Mouse (Mus musculus) cerebellum, adult 18-20 months (tissue): Measurements from ENCODE around the gene Pdia2.
A peak's percentile ranks its signal among the peaks of the same experiment; 100 is the strongest.
"Not testable (repeated sequence)": the region's sequence is repeated elsewhere in the genome, so short reads cannot be mapped to it uniquely, and the experiment has no call there.

Experiments used
- DNase-seq, 2 experiments: peaks; one replicate each; pipeline ENCODE4 v3.0.0; 2021

Gene Pdia2

DNA sequence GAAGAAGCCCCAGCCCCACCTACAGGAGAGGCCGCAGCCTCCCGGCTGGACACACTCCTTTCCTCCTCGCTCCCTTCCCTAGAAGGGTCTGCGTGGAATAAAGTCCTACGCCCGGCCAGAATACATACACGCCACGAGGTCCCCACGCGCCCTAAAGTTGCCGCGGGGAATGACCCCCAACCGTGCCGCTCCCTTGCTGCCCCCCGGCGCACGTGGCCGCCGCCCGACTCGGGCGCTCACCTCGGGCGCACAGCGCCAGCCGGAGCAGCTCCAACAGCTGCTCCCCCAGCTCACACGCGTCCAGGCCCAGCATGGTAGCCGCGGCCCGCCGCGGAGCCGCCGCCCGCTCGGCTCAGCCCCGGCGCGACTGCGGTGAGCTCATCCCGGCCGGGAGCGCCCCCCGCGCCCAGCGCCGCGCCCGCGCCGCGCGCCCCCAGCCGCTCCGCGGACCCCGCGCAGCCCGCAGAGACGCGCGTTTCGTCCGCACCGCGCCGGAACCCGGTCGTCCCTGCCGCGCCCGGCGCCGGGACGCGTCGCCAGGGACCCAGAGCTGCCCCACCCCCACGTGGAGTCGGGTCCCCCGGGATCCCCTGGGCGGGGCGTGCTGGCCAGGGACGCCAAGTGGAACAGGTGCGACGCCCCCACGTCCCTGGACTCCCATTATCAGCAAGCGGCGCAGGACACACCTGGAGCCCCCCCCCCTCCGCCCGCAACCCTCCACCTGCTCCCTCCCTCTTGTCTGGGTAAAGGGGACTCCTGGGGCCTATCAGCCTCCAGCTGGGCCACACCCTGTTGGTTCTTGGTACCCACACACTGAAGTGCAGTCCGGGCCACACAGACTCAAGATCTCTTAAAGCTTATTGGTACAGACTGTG lies 2.2 kb upstream of the Pdia2 start:
- peak in 1 of 2 experiments; percentile 28 for DNase-seq

DNA sequence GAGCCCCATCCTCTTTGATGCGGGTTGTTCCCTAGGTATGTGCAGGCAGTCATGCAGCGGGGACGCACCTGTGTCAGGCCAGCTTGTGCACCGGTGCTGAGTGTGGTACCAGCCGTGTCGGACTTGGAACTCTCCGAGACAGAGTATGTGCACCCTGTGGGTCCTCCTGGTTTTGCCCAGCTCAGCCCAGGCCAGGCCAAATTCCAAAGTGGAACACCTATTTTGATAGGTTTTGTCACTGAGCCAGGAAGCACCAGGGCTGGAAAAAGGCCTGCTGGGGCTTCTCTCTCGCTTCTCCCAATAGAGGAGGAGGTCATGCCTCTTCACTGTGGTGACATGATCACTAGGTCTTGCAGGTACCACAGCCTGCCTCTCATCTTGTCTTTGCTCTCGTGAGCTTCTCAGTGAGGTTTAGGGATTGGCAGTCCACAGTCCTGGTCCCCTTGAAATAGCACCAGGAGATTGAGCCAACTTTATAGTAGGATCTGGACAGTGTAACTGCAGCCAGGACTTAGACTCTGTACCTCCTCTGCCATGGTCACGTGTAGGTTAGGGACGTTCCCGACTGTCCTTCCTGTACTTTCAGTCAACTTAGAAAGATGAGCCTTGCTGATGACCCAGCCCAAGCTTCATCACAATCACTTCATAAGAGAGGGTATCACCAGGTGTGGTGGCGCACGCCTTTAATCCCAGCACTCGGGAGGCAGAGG lies 6.3 kb downstream of the Pdia2 start:
- no peak for DNase-seq

DNA sequence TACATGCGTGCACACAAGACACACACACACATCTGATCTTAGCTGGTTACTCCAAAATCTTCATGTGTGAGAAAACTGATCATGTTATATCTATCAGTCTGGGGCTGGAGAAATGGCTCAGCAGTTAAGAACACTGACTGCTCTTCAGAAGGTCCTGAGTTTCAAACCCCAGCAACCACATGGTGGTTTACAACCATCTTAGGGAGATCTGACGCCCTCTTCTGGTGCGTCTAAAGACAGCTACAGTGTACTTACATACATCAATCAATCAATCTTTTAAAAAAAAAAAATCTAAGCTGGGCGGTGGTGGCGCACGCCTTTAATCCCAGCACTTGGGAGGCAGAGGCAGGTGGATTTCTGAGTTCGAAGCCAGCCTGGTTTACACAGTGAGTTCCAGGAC lies 7.4 kb downstream of the Pdia2 start:
- not testable (repeated sequence) for DNase-seq

DNA sequence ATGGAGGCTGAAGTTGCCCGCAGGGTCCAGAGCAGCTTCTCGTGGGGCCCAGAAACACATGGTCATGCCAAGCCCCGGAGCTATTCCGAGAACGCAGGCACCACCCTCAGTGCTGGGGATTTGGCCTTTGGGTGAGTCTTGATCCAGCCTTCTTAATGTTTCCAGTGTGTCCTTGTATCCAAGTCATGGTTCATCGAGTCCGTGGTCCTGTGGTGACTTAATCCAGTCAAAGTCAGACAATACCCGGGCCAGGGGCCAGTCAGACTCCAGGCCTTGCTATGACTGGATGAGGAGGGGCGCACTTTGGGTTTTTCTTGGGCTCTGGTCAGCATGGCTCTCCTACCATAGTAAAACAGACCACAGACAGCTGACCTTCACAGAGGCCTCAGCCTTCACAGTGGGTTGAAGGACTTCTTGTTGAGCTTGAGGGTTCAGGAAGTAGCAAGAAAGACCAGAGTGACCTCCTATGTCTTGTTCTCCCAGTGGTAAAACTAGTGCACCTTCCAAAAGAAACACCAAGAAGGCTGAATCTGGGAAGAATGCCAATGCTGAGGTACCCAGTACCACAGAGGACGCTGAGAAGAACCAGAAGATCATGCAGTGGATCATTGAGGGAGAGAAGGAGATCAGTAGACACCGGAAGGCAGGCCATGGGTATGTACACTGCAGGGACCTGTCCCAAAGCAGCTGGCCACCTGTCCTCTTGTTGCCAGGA lies 10.6 kb downstream of the Pdia2 start:
- no peak for DNase-seq

DNA sequence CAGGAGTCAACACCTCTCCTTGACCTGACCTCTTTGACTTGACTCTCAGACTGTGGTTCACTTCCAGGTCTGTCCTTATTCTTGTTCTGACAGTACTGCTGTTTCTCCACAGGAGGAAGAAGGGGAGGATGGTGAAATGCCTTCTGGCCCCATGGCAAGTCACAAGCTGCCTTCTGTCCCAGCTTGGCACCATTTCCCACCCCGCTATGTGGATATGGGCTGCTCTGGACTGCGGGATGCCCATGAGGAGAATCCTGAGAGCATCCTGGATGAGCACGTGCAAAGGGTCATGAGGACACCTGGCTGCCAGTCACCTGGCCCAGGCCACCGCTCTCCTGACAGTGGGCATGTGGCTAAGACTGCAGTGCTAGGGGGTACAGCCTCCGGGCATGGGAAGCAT lies 11.3 kb downstream of the Pdia2 start:
- DNase-seq, result peak; percentile 49 to 53

DNA sequence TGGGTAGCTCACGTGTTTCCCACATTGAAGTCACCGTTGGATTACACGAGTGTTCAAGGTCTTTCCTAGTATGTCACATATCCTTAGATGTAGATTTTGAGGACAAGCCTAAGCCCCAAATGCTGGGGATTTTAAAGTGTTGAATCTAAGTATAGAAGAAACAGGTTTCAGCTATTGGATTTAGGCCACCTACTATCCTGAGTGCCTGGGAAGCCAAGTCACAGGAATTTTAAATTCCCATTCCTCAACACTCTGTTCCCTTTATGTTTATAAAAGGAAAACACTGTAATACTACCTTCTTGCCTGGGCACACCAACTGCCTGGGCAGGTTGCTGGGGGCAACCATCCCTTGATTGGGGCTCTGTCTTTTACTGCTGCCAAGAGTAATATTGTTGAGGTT lies 17.7 kb downstream of the Pdia2 start:
- DNase-seq, result no peak

DNA sequence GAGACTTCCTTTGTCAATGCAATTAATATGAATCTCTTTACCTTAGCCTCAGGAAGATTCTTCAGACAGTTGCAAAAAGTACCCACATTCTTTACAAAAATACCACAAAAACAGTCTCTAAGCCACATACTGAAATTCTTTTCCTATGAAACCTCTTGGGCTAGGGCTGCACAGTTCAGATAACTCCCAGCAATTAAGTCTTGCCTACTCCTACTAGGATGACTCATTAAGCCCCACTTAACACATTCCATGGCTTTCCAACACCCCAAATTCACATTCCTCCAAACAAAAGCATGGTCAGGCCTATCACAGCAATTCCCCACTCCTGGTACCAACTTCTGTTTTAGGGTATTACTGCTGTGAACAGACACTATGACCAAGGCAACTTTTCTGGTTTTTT lies 20.3 kb downstream of the Pdia2 start:
- DNase-seq, result no peak

DNA sequence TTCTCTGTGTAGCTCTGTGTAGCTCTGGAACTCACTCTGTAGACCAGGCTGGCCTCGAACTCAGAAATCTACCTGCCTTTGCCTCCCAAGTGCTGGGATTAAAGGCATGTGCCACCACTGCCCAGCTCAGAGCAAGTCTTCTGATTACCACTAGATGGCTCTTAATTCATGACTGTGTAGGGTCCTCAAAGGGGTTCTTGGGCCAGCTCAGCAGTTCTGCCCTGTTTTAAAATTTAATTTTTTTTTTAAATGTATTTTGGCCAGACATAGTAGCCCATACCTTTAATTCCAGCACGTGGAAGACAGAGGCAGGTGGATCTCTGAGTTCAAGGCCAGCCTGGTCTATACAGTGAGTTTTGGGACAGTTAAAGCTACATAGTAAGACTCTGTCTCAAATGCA lies 23.6 kb downstream of the Pdia2 start:
- DNase-seq, result not testable (repeated sequence)

DNA sequence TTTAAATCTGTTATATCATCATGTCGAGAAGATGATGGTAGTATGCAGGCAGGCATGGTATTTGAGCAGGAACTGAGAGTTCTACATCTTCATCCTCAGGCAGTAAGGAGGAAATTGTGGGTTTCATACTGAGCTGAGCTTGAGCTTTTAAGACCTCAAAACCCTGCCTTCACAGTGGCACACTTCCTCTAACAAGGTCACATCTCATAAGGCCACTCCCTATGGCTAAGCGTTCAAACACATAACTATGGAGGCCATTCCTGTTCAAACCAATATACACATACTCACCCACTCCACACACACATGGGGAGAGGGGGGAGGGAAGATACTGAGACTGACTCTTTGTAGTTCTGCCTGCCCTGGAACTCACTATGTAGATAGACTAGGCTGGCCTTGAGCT lies 30.8 kb downstream of the Pdia2 start:
- DNase-seq, result no peak

DNA sequence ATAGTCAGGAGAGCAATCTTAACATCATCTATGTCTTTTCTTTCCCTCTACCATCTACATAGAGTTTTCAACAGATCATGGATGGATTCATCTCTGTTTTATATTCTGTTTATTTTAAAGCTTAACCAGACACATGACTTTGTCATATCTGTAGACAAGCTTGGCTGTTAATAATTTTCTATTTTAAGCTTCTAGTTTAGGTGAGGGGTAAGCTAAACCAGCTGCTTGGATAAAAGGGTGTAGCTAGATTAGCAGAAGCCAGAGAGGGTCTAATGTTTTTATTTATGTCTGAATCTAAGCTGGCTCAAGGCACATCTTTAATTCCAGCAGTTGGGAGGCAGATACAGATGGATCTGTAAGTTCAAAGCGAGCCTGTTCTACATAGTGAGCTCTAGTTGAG lies 36.2 kb downstream of the Pdia2 start:
- DNase-seq, result no peak

DNA sequence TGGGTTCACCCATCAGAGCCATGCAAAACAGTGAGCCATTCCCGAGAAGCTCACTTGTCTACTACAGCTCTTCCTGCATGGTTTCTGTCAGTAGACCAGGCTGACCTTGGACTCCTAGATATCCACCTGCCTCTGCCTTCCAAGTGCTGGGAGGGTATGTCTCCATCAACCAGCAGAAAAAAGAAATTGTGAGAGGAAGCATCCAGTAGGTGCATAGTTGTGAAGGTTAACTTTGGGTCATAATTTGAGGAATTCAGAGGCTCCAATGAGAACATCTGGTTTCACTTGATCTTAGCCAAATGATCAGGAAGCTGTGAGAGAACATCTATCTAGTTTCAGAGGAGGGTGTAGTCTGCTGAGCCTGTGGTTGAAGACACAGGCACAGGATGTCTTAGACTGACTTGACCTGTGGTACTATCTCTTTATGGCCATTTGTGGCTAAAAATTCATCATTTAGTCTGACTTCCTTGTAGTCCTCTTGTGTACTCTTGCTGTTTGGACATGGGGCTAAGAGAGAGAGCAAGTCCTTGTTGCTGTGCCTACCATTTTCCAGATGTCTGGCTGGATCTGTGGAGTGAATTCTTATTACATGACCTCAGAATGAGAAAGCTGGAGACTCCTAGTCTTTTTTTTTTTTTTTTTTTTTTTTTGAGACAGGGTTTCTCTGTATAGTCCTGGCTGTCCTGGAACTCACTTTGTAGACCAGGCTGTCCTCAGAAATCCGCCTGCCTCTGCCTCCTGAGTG lies 46.8 kb downstream of the Pdia2 start:
- DNase-seq, result no peak

DNA sequence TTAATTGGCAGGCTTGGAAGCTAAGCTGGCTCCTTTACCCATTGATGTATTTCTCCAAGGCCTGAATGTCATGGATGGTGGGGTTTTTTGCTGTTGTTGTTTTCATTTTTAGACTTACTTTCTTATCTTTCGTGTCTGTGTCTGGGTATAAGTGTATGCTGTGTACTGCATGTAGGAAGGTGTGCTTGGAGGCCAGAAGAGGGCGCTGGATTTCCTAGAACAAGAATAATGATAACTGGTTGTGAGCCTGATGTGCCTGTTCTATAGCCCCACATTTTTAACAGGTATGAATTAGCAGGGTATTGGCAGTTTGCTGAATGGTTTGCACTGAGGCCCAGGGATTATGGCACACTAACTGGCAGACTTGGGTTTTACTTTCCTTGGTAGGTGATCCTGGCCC lies 49.8 kb downstream of the Pdia2 start:
- DNase-seq, result no peak
